Mouse (Mus musculus): ENCODE measurements around the gene Mgat3. TPM values are rescaled to one million over a fixed set of nuclear protein-coding genes. Genes with fewer than 3 reads are reported as not detected.

Gene Mgat3
- total RNA-seq, 2 experiments from 2014 or later: not detected

DNA sequence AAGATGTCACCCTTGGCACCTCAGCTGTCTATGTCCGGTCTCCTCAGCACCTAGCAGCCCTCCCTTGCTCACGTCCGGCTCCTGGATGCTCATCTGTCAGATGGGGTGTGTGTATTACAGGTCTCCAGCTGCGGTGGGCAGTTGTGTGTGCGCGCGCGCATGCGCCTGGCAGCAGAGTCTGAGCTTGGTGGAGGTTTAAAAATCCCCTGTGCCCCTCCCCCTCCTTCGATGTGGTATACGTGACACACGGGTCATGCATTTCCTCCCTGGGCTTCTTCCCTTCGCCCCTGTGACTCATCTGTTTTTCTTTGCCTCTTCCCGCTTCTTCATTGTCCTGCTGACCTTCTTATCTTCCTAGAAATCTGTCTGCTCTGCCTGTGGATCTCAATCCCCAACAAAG lies 45.7 kb downstream of the Mgat3 start:
- ATAC-seq (replicated peaks; ENCODE audit: poor library complexity, severe bottlenecking): peak; percentile 79

DNA sequence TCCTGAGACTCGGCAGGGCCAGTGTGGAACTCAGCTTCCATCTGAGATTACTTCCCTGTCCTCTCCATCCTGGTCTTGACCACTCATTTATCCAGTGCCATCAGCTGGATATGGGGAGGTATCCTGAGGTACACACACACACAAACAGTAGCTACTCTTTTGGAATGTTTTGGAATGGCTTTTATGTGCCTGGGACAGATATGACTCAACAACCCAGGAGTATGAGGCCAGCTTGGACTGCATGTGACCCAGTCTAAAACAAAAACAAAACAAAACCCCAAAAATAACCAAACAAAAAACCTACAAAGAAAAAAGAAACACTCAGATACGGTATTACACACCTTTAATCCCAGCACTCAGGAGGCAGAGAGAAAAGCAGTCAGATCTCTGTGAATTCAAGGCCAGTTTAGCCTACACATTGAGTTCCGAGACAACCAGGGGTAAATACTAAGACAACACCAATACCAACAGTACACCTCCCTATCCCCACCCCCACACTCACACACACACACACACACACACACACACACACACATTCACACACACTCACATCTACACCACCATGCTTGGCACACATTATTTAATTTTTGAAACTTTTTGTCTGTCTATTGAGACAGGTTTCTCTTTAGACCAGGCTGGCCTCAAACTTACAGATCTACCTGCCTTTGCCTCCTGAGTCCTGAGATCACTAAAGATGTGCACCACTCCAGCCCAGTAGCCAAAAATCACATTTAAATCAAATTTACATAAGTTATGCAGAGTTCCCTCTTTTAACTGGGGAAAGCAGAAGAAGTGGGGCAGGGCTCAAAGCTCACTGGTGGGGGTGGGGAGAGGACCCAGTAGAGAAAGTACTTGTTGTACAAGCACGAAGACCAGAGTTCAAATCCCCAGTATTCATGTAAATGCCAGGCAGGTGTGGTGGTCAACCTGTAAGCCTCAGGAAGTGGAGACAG lies 46.5 kb downstream of the Mgat3 start:
- ATAC-seq (replicated peaks; ENCODE audit: poor library complexity, severe bottlenecking): no peak; the same call in 1 of the 2 replicates

DNA sequence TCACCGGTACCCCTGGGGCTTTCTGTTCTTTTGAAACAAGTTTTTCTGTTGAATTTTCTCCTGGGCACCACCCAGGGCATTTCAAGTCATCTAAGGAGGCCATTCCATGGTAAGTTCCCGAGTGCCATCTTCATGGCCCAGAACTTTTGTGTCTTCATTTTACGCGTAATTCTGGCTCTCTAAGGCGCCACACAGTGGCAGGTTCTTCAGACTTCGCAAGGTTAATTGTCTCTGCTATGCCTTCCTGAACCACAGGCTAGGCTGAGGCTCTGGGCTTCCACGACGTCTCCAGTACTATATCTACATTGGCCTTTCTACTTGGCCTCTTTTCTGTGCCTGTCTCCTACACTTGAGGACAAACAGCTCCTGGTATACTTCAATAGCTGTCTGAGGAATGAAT lies 47.5 kb downstream of the Mgat3 start:
- ATAC-seq (replicated peaks; ENCODE audit: poor library complexity, severe bottlenecking): no peak

DNA sequence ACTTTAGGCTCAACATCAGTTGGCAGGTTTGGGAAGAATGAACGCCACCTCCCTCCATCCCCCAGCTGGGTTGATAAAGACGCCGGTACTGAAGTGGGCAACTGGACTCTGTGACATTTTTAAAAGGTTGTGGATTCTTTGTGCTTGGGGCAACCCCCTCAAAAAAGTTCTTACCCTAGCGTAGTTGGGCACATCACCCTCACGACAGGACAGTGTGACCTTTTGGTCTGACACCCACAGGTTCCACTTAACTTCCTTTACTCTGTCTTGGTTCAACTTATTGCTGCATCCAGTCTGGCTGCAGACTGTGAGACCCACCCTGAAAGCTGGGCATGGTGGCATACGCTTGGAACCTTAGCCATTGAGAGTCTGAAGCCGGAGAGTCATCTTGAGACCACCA lies 50.2 kb downstream of the Mgat3 start:
- ATAC-seq (replicated peaks; ENCODE audit: poor library complexity, severe bottlenecking): no peak

DNA sequence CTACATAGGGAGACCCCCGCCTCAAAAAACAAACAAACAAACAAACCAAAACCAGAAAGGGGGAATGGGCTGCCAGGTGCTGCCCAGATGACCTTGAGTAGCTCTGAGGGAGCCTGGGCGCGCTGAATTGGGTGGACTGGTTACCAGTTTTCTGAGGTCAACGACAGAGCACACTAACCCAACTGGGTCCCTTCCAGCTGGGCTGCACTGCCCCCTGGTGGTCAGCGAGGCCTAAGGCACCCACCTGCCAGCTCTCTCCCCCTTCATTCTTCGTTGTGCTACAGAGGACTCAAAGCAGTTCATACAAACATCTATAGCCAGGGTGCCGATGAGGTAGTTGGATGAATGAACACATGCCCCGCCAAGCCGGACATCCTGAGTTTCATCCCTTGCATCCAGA lies 51.7 kb downstream of the Mgat3 start:
- peak; percentile 93 for ATAC-seq (replicated peaks; ENCODE audit: poor library complexity, severe bottlenecking)

DNA sequence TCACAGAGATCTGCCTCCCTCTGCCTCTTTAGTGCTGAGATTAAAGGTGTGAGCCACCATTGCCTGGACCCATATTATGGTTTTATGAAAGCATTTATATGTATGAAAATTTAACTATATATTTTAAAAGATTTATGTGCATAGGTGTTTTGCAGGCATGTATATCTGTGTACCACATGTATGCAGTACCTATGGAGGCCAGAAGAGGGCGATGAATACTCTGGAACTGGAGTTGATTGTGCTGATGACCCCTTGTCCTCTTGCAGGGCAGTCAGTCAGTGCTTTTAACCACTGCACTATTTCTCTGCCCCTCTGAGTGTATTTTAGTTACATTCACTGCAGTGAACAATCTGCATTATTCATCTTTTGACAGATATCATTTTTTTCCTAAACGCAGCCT lies 52.3 kb downstream of the Mgat3 start:
- peak; percentile 64; the same call in 1 of the 2 replicates for ATAC-seq (replicated peaks; ENCODE audit: poor library complexity, severe bottlenecking)

DNA sequence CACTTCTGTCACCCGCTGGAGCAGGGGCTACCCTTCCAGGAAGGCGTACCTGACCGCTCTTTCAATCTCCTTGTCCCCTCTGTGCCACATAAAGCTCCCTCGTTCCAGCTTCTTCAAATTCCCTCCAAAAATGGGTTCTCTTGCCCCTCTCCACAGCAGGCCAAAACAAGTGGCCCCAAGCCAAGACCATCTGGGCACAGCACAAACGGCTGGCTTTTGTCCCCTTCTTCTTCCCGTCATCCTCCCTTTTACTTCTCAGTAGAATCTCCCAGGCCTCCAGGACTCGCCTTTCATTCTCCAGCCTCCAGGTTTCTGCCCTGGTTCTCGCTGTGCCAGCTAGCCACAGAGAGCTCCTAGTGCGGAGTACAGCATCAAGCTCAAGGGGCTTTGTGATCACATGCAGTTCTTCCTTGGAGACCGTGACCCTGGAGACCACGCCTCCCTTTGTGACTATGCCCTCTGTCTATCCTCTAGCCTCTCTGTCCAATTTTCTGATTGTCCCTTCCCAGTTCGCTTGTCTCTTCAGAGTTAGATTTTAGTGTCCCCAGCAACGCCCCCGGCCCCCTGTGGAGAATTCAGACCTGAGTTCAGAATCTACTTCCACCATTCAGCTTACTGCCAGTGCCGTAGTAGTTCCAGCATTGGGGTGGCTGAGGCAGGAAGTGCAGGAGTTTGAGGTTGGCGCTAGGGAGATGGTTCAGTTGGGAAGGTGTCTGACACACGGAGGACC lies 54.7 kb downstream of the Mgat3 start:
- ATAC-seq (replicated peaks; ENCODE audit: poor library complexity, severe bottlenecking): no peak

DNA sequence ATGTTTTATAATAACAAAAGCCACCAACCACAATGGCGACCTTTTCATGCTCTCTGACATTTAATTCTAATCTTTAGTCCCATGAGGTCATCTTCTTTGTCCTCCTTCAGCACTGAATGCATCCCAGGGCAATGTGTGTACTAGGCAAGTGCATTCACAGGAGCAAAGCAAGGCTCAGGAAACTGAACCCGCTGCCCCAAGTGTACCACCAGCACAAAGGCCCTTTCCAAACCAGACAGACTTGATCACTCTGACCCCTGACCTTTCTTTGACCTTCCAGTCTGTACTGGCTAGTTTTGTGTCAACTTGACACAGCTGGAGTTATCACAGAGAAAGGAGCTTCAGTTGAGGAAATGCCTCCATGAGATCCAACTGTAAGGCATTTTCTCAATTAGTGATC lies 58.8 kb downstream of the Mgat3 start:
- no peak for ATAC-seq (replicated peaks; ENCODE audit: poor library complexity, severe bottlenecking)

DNA sequence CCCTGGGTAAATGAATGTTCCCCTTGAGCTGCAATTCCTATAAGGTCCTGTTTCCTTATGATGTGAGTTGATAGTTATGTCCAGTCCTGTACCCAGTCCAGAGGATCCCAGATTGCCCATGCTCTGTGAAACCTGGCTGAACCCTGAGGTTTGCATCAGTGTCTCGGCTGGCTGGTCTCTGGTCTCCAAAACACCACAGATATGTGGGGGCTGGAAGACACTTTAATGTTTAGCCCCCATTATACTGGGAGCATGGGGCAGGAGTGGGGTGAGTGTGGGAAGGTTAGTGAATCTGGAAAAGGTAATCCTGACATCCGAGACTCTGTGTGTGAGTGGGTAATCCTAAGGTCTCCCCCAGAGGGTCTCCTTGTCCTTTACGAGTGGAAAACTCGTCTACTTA lies 59.5 kb downstream of the Mgat3 start:
- ATAC-seq (replicated peaks; ENCODE audit: poor library complexity, severe bottlenecking): no peak

DNA sequence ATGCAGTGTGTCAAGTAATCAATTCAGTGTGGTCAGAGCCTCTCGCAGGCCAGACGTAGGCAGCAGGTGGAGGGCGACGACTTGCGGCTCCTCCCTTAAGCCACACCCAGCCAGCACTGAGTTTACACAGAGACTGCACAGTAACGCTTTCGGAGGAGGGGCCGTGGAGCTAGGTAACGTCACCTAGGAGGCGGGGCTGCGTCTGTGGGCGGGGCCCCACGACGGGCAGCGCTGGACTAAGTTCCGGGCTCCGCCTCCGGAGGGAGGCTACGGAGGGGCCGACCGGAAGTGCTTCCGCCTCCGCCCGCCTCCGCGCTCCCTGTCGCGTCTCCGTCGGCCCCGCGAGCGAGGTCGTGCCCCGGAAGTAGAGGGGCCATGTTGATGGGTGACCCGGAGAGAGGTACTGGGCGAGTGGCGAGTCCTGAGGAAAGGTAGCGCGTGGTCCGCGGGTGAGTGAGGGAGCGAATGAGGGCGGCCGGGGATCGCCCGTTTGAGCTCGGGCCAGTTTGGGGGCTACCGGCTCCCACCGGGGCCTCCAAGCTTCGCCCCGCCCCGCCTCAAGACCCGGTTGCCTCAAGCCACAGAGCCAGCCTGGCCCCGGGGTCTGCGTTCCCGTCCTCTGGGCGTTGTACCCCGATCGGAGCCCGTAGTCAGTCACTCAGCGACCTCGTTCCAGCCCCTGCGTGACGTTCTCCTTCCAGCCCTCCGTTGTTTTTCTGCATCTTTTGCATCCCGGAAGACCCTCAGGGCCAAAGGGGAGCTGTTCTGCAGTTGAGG lies 60.4 kb downstream of the Mgat3 start, which contains the start of gene Mief1:
Gene Mief1, plus strand, starts transcription at position 286 of the 777 bp plus-strand sequence.
- peak; percentile 97 for ATAC-seq (replicated peaks; ENCODE audit: poor library complexity, severe bottlenecking)

DNA sequence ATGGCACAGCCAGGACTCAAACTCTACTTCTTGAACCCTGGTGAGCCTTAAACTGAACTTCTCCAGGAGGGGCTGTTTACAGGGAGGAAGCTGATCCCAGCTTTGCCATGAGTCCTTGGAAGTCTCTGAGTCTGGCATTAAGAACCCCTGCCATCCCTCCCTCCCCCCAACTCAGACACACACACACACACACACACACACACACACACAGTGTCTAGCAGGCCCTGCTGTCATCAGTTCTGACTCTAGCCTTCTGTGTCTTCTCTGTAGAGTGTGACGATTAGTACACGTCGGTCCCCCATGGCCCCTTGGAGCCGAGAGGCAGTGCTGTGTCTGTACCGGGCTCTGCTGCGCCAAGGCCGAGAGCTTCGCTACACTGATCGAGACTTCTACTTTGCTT lies 62.0 kb downstream of the Mgat3 start, which contains the start of gene AC140267.1:
Gene AC140267.1, plus strand, starts transcription at position 301 of the 400 bp plus-strand sequence.
- no peak for ATAC-seq (replicated peaks; ENCODE audit: poor library complexity, severe bottlenecking)

DNA sequence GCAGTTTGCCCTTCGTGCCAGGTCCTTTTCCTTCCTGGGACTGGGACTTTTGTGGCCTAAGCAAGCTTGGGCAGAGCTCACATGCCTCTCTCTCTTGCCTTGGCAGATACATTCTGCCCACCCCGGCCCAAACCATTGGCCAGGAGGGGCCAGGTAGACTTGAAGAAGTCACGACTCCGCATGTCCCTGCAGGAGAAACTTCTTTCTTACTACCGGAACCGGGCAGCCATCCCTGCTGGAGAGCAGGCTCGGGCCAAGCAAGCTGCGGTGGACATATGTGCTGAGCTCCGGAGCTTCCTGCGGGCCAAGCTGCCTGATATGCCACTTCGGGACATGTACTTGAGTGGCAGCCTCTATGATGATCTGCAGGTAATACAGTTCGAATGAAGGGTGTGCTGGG lies 74.6 kb downstream of the Mgat3 start:
- no peak for ATAC-seq (replicated peaks; ENCODE audit: poor library complexity, severe bottlenecking)

DNA sequence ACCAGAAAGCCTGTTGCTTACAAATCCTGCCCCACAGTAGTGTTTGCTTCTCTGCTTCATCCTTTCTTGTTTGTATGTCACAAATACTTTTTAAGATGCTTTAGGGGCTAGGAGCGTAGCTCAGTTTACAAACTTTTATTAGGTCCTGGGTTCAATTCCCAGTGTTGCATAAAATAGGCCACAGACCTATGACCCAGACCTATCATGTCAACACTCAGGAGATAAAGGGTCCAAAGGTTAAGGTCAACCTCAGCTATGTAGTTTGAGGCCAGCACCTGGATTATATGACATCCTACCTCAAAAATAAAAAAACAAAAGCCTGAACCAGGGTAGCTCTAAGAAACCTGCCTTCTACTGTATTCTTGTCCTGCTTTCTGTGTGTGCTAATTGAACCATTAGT lies 75.1 kb downstream of the Mgat3 start:
- ATAC-seq (replicated peaks; ENCODE audit: poor library complexity, severe bottlenecking): no peak

DNA sequence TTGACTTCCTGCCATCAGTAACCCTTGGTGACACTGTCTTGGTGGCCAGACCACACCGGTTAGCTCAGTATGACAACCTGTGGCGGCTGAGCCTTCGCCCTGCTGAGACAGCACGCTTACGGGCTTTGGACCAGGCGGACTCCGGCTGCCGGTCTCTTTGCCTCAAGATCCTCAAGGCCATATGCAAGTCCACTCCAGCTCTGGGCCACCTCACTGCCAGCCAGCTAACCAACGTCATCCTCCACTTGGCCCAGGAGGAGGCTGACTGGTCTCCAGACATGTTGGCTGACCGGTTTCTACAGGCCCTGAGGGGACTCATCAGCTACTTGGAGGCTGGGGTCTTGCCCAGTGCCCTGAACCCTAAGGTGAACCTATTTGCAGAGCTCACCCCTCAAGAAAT lies 76.2 kb downstream of the Mgat3 start:
- ATAC-seq (replicated peaks; ENCODE audit: poor library complexity, severe bottlenecking): no peak

DNA sequence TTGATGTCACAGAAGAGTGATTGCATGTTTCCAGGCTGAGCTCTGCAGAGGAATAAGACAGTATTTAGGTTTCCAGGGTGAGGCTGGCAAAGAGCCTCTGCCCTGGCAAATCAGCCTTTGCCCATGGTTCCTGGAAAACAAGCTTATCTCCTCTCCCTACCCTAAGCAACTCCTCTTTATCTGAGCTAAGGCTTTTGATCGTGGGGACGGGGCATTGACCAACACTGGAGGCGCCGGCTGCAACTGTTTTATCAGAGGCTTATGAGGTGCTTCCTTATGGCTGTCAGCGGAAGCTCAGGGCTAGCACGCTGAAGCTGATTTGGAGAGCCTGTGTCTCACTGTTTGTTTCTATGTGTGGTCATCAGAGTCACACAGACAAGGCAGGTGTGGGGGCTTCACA lies 77.1 kb downstream of the Mgat3 start:
- ATAC-seq (replicated peaks; ENCODE audit: poor library complexity, severe bottlenecking): no peak

DNA sequence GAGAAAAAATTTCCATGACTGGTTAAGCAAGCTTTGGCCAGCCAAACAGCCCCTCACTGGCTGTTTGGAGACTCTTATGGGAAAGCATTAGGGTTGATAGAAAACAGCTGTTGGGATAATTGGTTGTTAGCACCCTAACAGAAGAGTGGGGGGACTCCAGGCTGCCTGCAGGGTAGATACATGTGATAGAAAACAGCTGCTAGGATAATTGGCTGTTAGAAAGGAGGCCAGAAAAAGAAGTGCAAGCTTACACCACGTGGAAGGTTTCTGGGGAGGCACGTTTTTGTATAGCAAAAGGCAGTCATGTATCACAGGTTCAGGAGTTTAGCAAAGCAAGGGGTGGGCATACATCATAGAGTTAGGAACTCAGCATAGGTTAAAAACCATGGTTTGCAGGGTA lies 80.0 kb downstream of the Mgat3 start:
- ATAC-seq (replicated peaks; ENCODE audit: poor library complexity, severe bottlenecking): no peak

DNA sequence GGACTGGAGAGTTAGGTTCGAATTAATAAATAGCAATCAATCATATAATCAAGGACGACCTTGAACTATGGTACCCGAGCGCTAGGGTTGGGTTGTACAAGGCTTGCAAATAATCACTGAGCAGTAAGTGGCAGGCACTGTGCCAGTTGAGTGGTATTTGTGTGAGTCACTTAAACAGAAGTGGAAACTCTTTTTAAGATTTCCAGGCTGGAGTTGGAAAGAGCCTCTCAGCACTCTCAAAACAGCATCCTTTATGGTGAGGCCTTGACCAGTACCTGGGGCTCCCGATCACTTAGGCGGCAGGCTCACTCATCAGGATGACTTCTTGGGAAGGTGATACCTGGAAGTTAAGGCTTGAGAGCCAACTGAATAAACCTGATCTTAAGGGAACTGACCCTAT lies 80.7 kb downstream of the Mgat3 start:
- no peak for ATAC-seq (replicated peaks; ENCODE audit: poor library complexity, severe bottlenecking)

DNA sequence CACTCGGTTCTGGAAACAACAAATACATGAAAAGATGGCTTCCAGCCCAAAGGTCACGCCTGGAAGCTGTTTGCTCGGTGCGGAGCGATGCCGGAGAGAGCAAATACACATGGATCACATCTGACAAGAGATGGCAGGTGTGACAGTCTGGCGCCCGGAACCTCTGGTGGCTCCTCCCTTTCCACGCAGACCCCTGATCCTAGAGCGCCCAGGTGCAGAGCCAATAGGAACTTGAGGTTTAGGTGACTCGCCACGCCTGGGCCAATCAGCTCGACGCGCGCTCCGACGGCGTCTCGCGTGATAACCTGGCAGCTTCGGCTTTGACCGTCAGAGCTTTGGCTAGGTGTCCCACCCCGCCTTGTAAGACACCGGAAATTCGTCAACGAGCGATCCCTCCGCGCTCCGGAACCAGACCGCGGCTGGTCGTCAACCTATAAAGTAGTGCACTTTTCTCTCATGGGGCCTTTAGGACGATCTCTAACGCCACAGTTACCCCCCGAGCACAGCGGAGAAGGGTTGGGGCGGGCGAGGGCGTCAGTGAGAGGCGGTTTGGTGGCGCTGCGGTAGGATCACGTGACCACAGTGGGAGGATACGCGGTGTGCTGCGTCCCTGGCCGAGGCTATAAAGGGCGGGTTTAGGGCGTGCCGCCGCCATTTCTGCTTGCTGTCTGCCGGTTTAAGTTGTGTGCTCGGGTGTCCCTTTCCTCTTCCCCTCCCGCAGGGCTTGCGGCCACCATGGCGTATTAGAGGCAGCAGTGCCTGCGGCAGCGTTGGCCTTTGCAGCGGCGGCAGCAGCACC lies 81.5 kb downstream of the Mgat3 start, which contains the start of gene Atf4:
Gene Atf4, plus strand, starts transcription at position 338 of the 799 bp plus-strand sequence.
- peak; percentile 73 for ATAC-seq (replicated peaks; ENCODE audit: poor library complexity, severe bottlenecking)

DNA sequence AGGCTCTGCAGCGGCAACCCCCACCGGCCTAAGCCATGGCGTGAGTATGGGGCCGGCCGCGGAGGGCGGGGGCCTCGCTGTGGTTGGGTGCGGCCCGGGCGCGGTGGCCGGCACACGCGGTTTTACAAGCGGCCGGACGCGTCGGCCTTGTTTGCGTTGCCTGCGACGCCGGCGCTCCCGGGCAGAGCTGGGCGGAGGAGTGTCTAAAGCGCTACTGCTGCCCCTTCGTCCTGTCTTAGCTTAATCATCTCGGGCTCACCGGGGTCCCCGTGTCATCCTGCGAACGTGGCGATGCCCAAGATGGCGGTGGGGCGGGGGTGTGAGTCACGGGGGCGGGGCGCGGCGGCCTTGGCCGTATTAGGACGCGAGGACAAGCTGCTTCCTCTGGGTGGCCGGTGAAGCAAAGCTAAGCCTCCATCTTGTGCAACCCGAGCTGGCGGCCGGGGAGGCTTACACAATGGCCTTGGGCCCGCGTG lies 82.2 kb downstream of the Mgat3 start:
- peak; percentile 50 for ATAC-seq (replicated peaks; ENCODE audit: poor library complexity, severe bottlenecking)

DNA sequence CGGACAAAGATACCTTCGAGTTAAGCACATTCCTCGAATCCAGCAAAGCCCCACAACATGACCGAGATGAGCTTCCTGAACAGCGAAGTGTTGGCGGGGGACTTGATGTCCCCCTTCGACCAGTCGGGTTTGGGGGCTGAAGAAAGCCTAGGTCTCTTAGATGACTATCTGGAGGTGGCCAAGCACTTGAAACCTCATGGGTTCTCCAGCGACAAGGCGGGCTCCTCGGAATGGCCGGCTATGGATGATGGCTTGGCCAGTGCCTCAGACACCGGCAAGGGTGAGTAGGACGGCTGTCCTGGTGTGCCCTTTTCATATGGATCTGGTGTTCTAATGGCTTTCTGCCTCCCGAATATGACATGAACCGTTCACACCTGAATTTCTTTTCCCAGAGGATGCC lies 82.7 kb downstream of the Mgat3 start:
- no peak for ATAC-seq (replicated peaks; ENCODE audit: poor library complexity, severe bottlenecking)
